ENCODE assay signal across 14 mouse cellular contexts in the genomic region with DNA sequence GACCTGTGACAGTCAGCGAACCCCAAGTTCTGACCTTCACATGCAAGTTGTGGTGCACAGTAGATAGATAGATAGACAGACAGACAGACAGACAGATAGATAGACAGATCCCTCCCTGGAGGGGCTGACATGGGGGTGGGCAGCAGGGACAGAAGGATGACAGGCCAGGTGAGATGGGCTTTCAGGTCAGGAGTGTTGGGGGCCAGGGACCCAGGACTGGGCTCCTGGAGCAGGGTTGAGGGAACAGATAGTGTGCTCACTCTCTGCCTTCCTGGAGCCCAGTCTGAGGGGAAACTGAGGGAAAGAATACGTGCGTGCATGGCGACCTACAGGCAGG. TPM values are rescaled to one million over a fixed set of nuclear protein-coding genes. Genes with fewer than 3 reads are reported as not detected.
"Had no signal": no experiment of that assay in that cellular context is flagged by ENCODE, and none has a peak within 500 bp of the region (broad histone marks: within the 10 kb centered on the region; RNA-seq: fewer than 3 reads in every experiment).

No protein-coding gene starts in this region.

- ATAC-seq: inflammation-experienced regulatory T-cells, adult 6 months; lung, postnatal 0 days had no signal

- H3K27ac ChIP-seq: kidney, postnatal 0 days; midbrain, embryonic 10.5 days; neural tube, embryonic 12.5 days; stomach, postnatal 0 days had no signal

- H3K36me3 ChIP-seq: limb, embryonic 10.5 days; midbrain, embryonic 10.5 days; neural tube, embryonic 12.5 days had no signal

- DNase-seq: kidney, adult 8-10 months; kidney, postnatal 4 days; midbrain, embryonic 14.5 days; thymus, postnatal 4 days had no signal

- H3K9me3 ChIP-seq: limb, embryonic 10.5 days; midbrain, embryonic 10.5 days; neural tube, embryonic 12.5 days had no signal

- H3K9ac ChIP-seq: neural tube, embryonic 12.5 days had no signal

- H3K4me3 ChIP-seq: layer of hippocampus, adult 2 months; neural tube, embryonic 12.5 days had no signal

RNA-seq across cellular contexts. Expression of a gene that starts 25.9 kb away (rescaled TPM):
- total RNA-seq: megakaryocyte progenitor cell, adult 5-6 weeks; neutrophil, adult 5-6 weeks had no signal
- polyA plus RNA-seq: inflammation-experienced regulatory T-cells, adult 6 months had no signal
